In the genomic region with DNA sequence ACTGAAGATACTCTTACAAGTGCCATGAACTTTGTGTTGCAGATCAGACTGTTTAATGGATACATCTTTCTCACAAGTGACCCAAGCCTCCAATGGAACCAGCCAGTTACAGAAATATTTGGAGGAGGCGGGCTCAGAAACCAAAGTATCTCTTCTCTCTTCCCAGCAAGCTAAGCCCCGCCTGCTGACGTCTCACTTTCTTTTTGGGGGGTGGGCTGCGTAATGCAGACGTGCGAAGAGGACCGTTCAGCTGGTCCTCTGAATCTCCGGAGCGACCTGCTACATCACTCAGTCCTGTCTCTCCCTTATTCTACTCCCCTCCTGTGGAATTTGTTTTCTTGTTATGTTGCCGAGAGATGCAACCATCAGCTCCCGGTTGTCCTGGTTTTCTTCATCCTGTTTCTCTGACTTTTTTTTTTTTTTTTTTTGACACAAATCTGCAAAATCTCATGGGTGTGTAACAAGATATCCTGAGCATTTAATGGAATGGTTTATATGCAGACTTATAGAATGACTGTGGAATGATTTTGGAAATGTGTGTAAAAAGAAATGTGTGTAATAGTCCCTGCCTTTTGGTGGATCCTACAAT, we compare ENCODE assay signal across 8 mouse cellular contexts. TPM values are rescaled to one million over a fixed set of nuclear protein-coding genes. Genes with fewer than 3 reads are reported as not detected.
DNase-seq lines count a peak whose midpoint lies in the region; ATAC-seq and TF ChIP-seq lines count a peak whose summit lies in the region.

No protein-coding gene starts in this region.

- no peaks in the 10 kb centered on the region for H3K36me3 ChIP-seq in G1E (replicated peaks)
- H3K36me3 ChIP-seq in forebrain, embryonic 10.5 days (replicated peaks) = no peaks in the 10 kb centered on the region

- H3K4me3 ChIP-seq in G1E (ENCODE audit: low read depth, low read length) = peak overlapping the region; percentile 41; the same call in 1 of the 2 replicates
- H3K4me3 ChIP-seq in forebrain, embryonic 10.5 days = peak overlapping the region; percentile 45
- H3K4me3 ChIP-seq in olfactory bulb, adult 2 months (ENCODE audit: insufficient read depth, low read depth, low read length) = peak overlapping the region; percentile 57

- H3K9me3 ChIP-seq in G1E (replicated peaks) = no peaks in the 10 kb centered on the region
- no peaks in the 10 kb centered on the region for H3K9me3 ChIP-seq in forebrain, embryonic 10.5 days

- H3K4me1 ChIP-seq in G1E (ENCODE audit: insufficient read depth, low read depth, low read length) = peaks cover 24% of the 10 kb centered on the region
- peaks cover 46% of the 10 kb centered on the region for H3K4me1 ChIP-seq in forebrain, embryonic 10.5 days
- H3K4me1 ChIP-seq in olfactory bulb, adult 2 months (ENCODE audit: control insufficient read depth, insufficient read depth, low read length) = peaks cover 9% of the 10 kb centered on the region

- peak overlapping the region; percentile 62 for H3K27ac ChIP-seq in forebrain, embryonic 10.5 days
- peak overlapping the region; percentile 85 for H3K27ac ChIP-seq in olfactory bulb, adult 2 months (ENCODE audit: insufficient read depth, low read depth, low read length)

- peaks cover 7% of the 10 kb centered on the region; the same call in 1 of the 2 replicates for H3K27me3 ChIP-seq in G1E (ENCODE audit: insufficient read depth, low read length)
- H3K27me3 ChIP-seq in forebrain, embryonic 10.5 days (ENCODE audit: poor library complexity, severe bottlenecking) = peaks cover 18% of the 10 kb centered on the region

- 2% methylated on average over 11 of the region's 11 CpGs for WGBS in forebrain, embryonic 10.5 days
- under 1% methylated on average over 11 of the region's 11 CpGs for WGBS in olfactory bulb, adult 2 months

- ATAC-seq in G1E (ENCODE audit: extremely low read depth, insufficient number of reproducible peaks, low FRiP score, poor library complexity, severe bottlenecking) = 0 out of 2 replicates have a peak, but pooled peaks have one; percentile 18
- ATAC-seq in megakaryocyte progenitor cell, adult 5-6 weeks (replicated peaks; ENCODE audit: poor library complexity) = no peak

- peak; percentile 77 for TF ChIP-seq POLR2A in olfactory bulb, adult 2 months (IDR thresholded peaks at IDR 0.05; ENCODE audit: insufficient read depth, low read depth, low read length)

- intact Hi-C loops in heart, postnatal 14 days (cut with DNase I) = no loop called here

- no peak for TF ChIP-seq CTCF in G1E (IDR thresholded peaks at IDR 0.05; ENCODE audit: low read depth, low read length)
- TF ChIP-seq CTCF in olfactory bulb, adult 2 months (IDR thresholded peaks at IDR 0.05; ENCODE audit: insufficient read depth, low read depth, low read length) = no peak

- DNase-seq in G1E (ENCODE audit: low spot score) = no peak
- peak; percentile 93 for DNase-seq in brain, embryonic 18.5 days (ENCODE audit: low read depth, low spot score)
- peak; percentile 77 for DNase-seq in forebrain, embryonic 10.5 days (ENCODE audit: extremely low spot score, low spot score)
- DNase-seq in heart, postnatal 14 days = peak; percentile 47 to 62
- peak; percentile 80 to 87 for DNase-seq in layer of hippocampus, adult 8-10 months (ENCODE audit: low spot score in 2 of 2)
- DNase-seq in lung, adult 18-20 months = peak; percentile 17 to 29

RNA-seq across cellular contexts. Expression of a gene that starts 40.3 kb away (rescaled TPM):
- total RNA-seq in G1E (2014; fragmentation: Nextera tagmentation) (375 and 431 TPM in 2 replicates), G1E (2017) (371 and 387 TPM in 2 replicates)
- 73.2 and 97.6 TPM in 2 replicates for polyA plus RNA-seq in G1E (2012)
- polyA plus RNA-seq in forebrain, embryonic 10.5 days (2016; fragmentation: Nextera tagmentation; extraction: Ambion mirVana) = 67.3 and 70.7 TPM in 2 replicates
- total RNA-seq in heart, postnatal 14 days (2021) = 1 to 10 TPM; 2.3 to 2.4 TPM
- total RNA-seq in layer of hippocampus, adult 8-10 months (2022) = 100 to 1,000 TPM in 2 of 4 experiments, 10 to 100 TPM in 2; 89.0 to 124 (median 100) TPM
- not detected in 2 replicates for polyA plus RNA-seq in olfactory bulb, adult 2 months (2012; ENCODE audit: insufficient read depth, insufficient read length, low replicate concordance, missing spikeins)
- total RNA-seq in megakaryocyte progenitor cell, adult 5-6 weeks (2015) = 7.0 and 10.0 TPM in 2 replicates
- total RNA-seq in megakaryocyte progenitor cell, adult 5-6 weeks (2017) = 12.4 and 13.9 TPM in 2 replicates

RNA-seq across cellular contexts. Expression of a gene that starts 53.8 kb away (rescaled TPM):
- total RNA-seq in G1E (2014; fragmentation: Nextera tagmentation) = not detected in 2 replicates
- 0.12 and 0.27 TPM in 2 replicates for total RNA-seq in G1E (2017)
- polyA plus RNA-seq in G1E (2012) = not detected in 2 replicates
- polyA plus RNA-seq in forebrain, embryonic 10.5 days (2016; fragmentation: Nextera tagmentation; extraction: Ambion mirVana) = 0.15 and 0.47 TPM in 2 replicates
- total RNA-seq in heart, postnatal 14 days (2021) = not detected
- under 1 TPM in 1 of 4 experiments, not detected in 3; 0.18 TPM for total RNA-seq in layer of hippocampus, adult 8-10 months (2022)
- polyA plus RNA-seq in olfactory bulb, adult 2 months (2012; ENCODE audit: insufficient read depth, insufficient read length, low replicate concordance, missing spikeins) = not detected in 2 replicates
- not detected in 2 replicates for total RNA-seq in megakaryocyte progenitor cell, adult 5-6 weeks (2015)
- not detected in 2 replicates for total RNA-seq in megakaryocyte progenitor cell, adult 5-6 weeks (2017)

RNA-seq across cellular contexts. Expression of a gene that starts 58.6 kb away (rescaled TPM):
- total RNA-seq in G1E (2014; fragmentation: Nextera tagmentation) (24.3 and 27.8 TPM in 2 replicates), G1E (2017) (3.9 and 4.0 TPM in 2 replicates)
- 18.6 and 20.5 TPM in 2 replicates for polyA plus RNA-seq in G1E (2012)
- polyA plus RNA-seq in forebrain, embryonic 10.5 days (2016; fragmentation: Nextera tagmentation; extraction: Ambion mirVana) = 2.2 and 2.3 TPM in 2 replicates
- total RNA-seq in heart, postnatal 14 days (2021) = 10 to 100 TPM; 30.9 to 31.9 TPM
- 10 to 100 TPM; 26.8 to 29.2 (median 27.8) TPM for total RNA-seq in layer of hippocampus, adult 8-10 months (2022)
- polyA plus RNA-seq in olfactory bulb, adult 2 months (2012; ENCODE audit: insufficient read depth, insufficient read length, low replicate concordance, missing spikeins) = not detected in 2 replicates
- total RNA-seq in megakaryocyte progenitor cell, adult 5-6 weeks (2015) = 9.9 and 10.3 TPM in 2 replicates
- 3.0 and 3.5 TPM in 2 replicates for total RNA-seq in megakaryocyte progenitor cell, adult 5-6 weeks (2017)

Comparison
In these comparisons a context has a peak if more than half of its experiments do, and no peak if none do; other contexts are left out.
1. RNA of a gene that starts 40.3 kb away (total RNA-seq): 371 to 431 TPM in G1E and 89.0 to 124 TPM in layer of hippocampus, adult 8-10 months; 7.0 to 13.9 TPM in megakaryocyte progenitor cell, adult 5-6 weeks and 2.3 to 2.4 TPM in heart, postnatal 14 days; every median in the first group is over 4 times any median in the second.
2. Peak in every context shown above with its lines, with median percentiles within 50 percentile points of each other: H3K4me3 ChIP-seq.